Mouse (Mus musculus): Measurements from ENCODE around the gene Ppa2.

Gene Ppa2

GRCm38 (mm10) chr3:133411123-133411675 lies 101.3 kb downstream of the Ppa2 start:
- TF ChIP-seq GATA4 (IDR thresholded peaks at IDR 0.05; ENCODE audit: insufficient replicate concordance, low read length), result no peak

DNA sequence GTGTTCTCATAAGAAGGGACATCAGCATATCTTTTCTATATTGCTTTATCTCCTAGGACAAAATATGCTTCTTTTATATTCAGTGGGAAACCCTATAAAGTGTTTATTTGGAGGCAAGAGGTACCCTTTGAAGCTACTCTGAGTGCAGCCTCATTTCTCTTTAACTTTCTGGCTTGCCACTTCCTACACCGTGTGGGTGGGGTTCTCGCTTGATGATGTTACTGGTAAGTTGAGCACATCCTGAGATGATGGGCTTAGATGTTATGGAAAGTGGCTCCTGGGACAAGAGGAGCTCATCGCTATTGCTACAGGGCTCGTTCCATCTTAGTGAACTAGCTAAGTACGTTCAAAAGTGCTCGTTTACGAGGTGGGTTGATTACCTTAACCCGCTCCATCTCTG lies 101.9 kb downstream of the Ppa2 start:
- no peak for TF ChIP-seq GATA4 (IDR thresholded peaks at IDR 0.05; ENCODE audit: insufficient replicate concordance, low read length)

DNA sequence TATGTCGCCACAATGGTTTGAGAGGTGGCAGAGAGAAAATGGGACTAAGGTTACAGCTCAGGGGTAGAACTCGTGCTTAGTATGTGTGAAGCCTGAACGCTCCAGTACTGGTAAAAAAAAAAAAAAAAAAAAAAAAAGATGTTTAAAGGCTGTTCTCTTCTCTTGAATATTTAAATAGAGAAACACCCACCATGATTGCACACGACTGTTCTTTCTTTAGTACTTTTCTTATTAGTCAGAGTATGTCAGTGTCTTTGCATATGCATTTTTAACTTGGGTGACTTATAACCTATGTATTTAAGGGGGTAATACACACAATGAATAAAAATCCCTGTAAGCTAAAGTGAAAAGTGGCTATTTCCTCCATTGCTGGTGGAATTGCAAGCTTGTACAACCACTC lies 104.8 kb downstream of the Ppa2 start:
- no peak for TF ChIP-seq GATA4 (IDR thresholded peaks at IDR 0.05; ENCODE audit: insufficient replicate concordance, low read length)

DNA sequence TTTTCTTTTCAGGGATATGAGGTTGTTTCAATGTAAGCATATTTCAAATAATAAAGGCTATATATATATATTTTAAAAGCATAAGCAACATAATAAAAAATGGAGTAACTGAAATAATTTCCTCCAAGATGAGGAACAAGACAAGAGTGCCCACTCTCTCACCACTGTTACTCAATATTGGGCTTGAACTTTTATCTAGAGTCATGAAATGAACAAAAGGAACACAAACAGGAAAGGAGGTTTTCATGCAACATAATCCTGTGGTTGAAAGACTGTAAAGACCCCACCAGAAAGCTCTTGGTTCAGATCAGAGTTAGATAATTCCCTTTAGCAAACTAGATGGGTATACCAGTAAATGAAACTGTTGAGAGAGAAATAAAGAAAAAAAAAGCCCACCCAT lies 113.2 kb downstream of the Ppa2 start:
- no peak for TF ChIP-seq GATA4 (IDR thresholded peaks at IDR 0.05; ENCODE audit: insufficient replicate concordance, low read length)
